Mouse (Mus musculus): ENCODE data around the gene Ccdc40. TPM values are rescaled to one million over a fixed set of nuclear protein-coding genes. Genes with fewer than 3 reads are reported as not detected.

Ccdc40 gene
- polyA plus RNA-seq, 1 experiment from 2014 or later: 16.5 TPM

DNA sequence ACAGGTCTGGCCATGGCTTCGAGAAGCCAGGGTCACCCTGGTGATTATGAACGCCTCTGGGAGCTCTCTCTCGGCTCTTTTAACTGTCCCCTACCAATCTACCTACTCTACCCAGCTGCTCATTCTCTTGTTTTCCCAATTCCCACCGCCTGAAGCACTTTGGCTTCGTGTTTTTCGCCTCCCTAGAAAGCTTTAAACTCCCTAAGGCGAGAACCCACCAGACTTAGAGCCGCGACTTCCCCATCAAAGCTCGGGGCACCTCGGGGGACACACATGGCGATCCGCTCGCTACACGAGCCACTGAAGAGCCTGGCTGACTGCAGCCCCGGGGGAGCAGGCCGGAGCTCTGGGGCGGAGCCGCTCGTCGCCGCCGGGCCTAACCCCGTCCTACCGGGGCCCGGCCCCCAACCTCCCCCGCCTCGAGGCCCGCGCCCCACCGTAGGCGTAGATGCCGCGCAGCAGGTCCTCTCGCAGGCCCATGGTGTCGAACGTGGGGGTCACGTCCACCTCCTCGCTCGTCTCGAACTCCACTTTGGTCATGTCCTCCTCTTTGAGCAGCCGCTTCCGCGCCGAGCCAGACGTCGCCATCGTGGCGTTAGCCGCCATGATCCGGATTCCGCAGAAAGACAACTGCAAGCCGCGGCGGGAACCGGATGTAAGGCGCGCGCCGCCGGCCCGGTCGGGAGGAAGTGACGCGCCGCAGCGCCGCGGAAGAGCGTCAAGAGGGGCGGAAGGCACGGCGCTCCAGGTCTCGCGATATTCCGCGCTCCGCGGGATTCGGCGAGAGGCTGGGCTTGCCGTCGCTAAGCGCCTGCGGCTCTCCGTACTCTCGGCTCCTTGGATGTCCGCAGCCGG lies 71.2 kb downstream of the Ccdc40 start, which contains the start of gene Eif4a3:
TSS of gene Eif4a3 (minus strand) at position 699 of the 855 bp plus-strand sequence.
- H3K4me3 ChIP-seq (ENCODE audit: low read depth, low read length): peak within 1 kb of the TSS; percentile 98
- peaks cover 21% of the 10 kb centered on the region for H3K36me3 ChIP-seq (ENCODE audit: control insufficient read depth, insufficient read depth, low read length)
- peaks cover 8% of the 10 kb centered on the region for H3K4me1 ChIP-seq (replicated peaks; ENCODE audit: control insufficient read depth, insufficient read depth, low read length)
- H3K4me2 ChIP-seq (replicated peaks; ENCODE audit: low read depth, low read length): peak within 1 kb of the TSS; percentile 84
- ATAC-seq (ENCODE audit: low FRiP score) (peak; percentile 96), DNase-seq (ENCODE audit: low spot score) (peak; percentile 100)
- WGBS: under 1% methylated on average over 86 of the region's 89 CpGs
- H3K27ac ChIP-seq (ENCODE audit: low read depth, low read length): peak within 1 kb of the TSS; percentile 96
- no peaks in the 10 kb centered on the region for H3K9me3 ChIP-seq (ENCODE audit: control insufficient read depth, low read length)
- peak within 1 kb of the TSS; percentile 97 for H3K9ac ChIP-seq (ENCODE audit: low read depth, low read length)
- H3K27me3 ChIP-seq (ENCODE audit: control insufficient read depth, insufficient read depth, low read length): no peaks in the 10 kb centered on the region

DNA sequence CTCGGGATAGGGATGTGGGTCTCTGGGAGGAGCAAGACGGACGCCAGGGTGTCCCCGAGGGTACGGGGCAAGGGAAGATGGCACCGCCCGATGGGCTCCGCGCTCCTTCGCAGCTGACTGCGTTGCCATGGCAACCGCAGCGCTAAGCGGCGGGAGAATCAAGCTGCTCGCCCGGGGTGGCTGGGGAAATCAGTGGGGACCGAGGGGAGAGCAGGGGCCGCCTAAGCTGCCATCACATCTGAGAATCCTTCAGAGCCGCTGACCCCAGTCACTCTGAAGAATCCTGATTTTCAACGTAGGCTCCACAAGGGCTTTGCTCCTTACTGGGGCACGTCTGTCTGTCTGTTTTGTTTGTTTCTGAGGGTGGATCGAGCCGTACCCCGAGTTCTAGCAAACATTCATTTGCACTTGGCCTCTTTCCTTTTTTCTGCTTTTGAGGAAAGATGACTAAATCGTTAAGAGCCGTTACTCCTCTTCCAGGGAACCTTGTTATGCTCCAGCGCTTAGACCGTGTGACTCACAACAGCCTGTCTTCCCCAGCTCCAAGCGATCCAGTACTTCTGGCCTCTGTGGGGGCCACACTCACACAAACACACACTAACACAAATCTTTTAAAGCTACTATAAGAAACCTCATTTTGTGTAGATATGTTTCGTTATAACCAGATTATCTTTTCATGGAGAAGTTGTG lies 72.0 kb downstream of the Ccdc40 start:
- Histone ChIP-seq H3K4me1 (replicated peaks; ENCODE audit: control insufficient read depth, insufficient read depth, low read length) (peaks cover 8% of the 10 kb centered on the region), H3K27ac (ENCODE audit: low read depth, low read length) (peak overlapping the region; percentile 96), H3K27me3 (ENCODE audit: control insufficient read depth, insufficient read depth, low read length) (peaks cover 3% of the 10 kb centered on the region; the same call in 1 of the 2 replicates), H3K9me3 (ENCODE audit: control insufficient read depth, low read length) (no peaks in the 10 kb centered on the region), H3K4me3 (ENCODE audit: low read depth, low read length) (peak overlapping the region; percentile 98), H3K4me2 (replicated peaks; ENCODE audit: low read depth, low read length) (peak overlapping the region; percentile 84), H3K36me3 (ENCODE audit: control insufficient read depth, insufficient read depth, low read length) (peaks cover 16% of the 10 kb centered on the region), H3K9ac (ENCODE audit: low read depth, low read length) (peak overlapping the region; percentile 97)
- DNase-seq (ENCODE audit: low spot score): no peak
- WGBS: 2% methylated on average over 30 of the region's 31 CpGs
- ATAC-seq (ENCODE audit: low FRiP score): no peak

DNA sequence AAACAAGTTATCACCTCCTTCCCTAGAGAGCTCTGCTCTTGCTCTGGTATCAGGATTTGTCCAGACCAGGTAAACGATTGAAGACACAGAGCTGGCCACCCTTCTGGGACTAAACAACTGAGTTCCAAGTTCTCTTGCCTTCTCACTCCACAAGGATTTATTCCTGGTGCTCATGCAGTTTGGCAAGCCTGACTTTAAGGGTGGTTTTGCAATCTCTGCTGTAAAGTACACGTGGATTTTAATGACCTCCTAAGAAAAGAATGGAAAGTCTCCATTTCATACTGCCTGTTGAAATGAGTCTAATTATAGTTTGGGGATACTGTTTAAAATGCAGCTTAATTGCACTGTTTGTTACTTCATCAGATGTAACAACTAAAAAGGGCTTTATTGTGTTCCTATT lies 72.6 kb downstream of the Ccdc40 start:
- H3K27ac ChIP-seq (ENCODE audit: low read depth, low read length): no peak overlapping the region; the same call in 1 of the 2 replicates
- no peak overlapping the region; the same call in 1 of the 2 replicates for H3K9ac ChIP-seq (ENCODE audit: low read depth, low read length)
- no peaks in the 10 kb centered on the region for H3K9me3 ChIP-seq (ENCODE audit: control insufficient read depth, low read length)
- DNase-seq (ENCODE audit: low spot score) (peak; percentile 12), ATAC-seq (ENCODE audit: low FRiP score) (no peak)
- peaks cover 12% of the 10 kb centered on the region for H3K36me3 ChIP-seq (ENCODE audit: control insufficient read depth, insufficient read depth, low read length)
- H3K4me2 ChIP-seq (replicated peaks; ENCODE audit: low read depth, low read length): peak overlapping the region; percentile 84
- H3K27me3 ChIP-seq (ENCODE audit: control insufficient read depth, insufficient read depth, low read length): peaks cover 3% of the 10 kb centered on the region; the same call in 1 of the 2 replicates
- H3K4me3 ChIP-seq (ENCODE audit: low read depth, low read length): peak overlapping the region; percentile 98; the same call in 1 of the 2 replicates
- peaks cover 8% of the 10 kb centered on the region for H3K4me1 ChIP-seq (replicated peaks; ENCODE audit: control insufficient read depth, insufficient read depth, low read length)
- 47% methylated on average over 2 of the region's 2 CpGs for WGBS

DNA sequence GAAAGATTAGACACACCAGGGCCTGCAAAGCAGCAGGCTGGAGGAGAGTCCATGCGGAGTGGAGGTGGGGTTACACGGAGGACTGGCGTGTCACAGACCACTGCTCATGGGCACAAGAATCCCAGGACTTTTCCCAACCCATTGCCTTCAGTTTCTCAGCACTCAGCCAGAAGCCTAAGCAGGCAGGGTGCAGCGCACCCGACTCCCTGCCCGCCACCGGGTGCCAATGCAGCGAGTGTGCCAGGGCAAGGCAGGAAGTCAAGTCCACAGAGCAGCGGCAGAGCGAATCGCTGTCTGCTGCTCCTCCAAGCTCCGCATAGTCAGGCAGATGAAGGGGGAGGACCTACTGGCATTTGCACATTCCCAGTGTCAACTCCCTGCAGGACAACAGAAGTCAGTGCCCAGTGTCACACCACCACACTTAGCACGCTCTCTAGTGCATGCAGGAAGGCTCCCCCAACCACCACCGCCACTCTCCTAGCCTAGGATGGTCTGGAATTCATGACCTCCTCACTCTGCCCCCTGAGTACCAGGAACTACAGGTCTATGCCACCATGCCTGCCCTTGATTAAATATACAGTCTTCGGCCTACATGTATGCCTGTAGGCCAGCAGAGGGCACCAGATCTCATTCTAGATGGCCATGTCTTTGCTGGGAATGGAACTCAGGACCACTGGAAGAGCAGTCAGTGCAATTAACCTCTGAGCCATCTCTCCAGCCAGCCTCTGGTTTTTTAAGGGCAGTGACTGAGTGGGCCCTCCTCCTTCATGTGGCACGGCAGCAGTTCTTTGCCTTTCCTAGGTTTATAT lies 76.7 kb downstream of the Ccdc40 start:
- WGBS: 48% methylated on average over 16 of the region's 16 CpGs
- no peak overlapping the region for H3K4me3 ChIP-seq (ENCODE audit: low read depth, low read length)
- no peak overlapping the region for H3K27ac ChIP-seq (ENCODE audit: low read depth, low read length)
- H3K9me3 ChIP-seq (ENCODE audit: control insufficient read depth, low read length): no peaks in the 10 kb centered on the region
- DNase-seq (ENCODE audit: low spot score) (peak; percentile 73), ATAC-seq (ENCODE audit: low FRiP score) (peak; percentile 10; the same call in 1 of the 2 replicates)
- H3K27me3 ChIP-seq (ENCODE audit: control insufficient read depth, insufficient read depth, low read length): peaks cover 3% of the 10 kb centered on the region; the same call in 1 of the 2 replicates
- no peaks in the 10 kb centered on the region for H3K4me1 ChIP-seq (replicated peaks; ENCODE audit: control insufficient read depth, insufficient read depth, low read length)
- no peak overlapping the region for H3K4me2 ChIP-seq (replicated peaks; ENCODE audit: low read depth, low read length)
- no peaks in the 10 kb centered on the region for H3K36me3 ChIP-seq (ENCODE audit: control insufficient read depth, insufficient read depth, low read length)
- H3K9ac ChIP-seq (ENCODE audit: low read depth, low read length): no peak overlapping the region

DNA sequence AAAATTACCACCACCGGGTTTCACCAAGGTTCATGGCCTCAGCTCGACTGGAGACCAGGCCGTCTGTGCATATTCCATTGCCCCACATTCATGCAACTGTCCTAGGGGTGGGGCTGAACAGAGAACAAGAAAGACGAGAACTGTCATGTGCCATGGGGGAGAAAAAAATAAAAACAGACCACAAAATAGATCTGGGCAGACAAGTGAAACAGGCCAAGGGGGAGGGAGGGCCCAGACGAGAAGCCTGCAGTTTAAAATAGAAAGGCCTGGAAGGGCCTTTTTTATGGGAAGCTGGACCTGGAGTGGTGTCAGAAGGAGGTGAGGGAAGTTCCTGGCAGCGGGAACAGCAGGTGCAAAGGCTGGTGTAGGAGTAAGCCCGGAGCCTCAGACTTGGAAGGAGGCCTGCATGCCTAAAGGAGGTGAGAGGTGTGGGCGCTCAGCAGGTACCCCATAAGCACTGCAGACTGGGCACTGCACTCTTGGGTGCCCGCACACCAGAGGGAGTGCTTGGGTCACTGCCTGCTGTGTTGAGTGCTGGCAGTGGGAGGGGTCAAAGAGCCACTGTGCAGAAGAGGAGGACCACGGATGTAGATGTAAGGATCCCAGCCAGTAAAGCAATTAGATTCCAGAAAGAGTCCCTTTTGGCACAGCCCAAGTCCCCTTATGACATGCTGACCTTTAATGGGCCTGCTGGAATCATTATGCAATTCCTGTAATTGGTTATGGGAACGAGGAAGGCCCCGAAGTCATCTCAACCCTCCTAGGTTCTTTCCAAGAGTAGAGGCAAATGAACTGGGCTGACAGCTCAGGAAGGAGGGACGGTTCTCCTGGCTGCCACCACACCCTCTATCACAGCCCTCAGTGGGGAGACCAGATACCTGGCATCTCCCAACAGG lies 78.6 kb downstream of the Ccdc40 start:
- no peaks in the 10 kb centered on the region for H3K9me3 ChIP-seq (ENCODE audit: control insufficient read depth, low read length)
- no peaks in the 10 kb centered on the region for H3K4me1 ChIP-seq (replicated peaks; ENCODE audit: control insufficient read depth, insufficient read depth, low read length)
- H3K4me3 ChIP-seq (ENCODE audit: low read depth, low read length): no peak overlapping the region
- no peak for ATAC-seq (ENCODE audit: low FRiP score)
- 62% methylated on average over 13 of the region's 13 CpGs for WGBS
- no peak overlapping the region for H3K4me2 ChIP-seq (replicated peaks; ENCODE audit: low read depth, low read length)
- H3K27me3 ChIP-seq (ENCODE audit: control insufficient read depth, insufficient read depth, low read length): peaks cover 3% of the 10 kb centered on the region; the same call in 1 of the 2 replicates
- H3K27ac ChIP-seq (ENCODE audit: low read depth, low read length): no peak overlapping the region
- no peaks in the 10 kb centered on the region for H3K36me3 ChIP-seq (ENCODE audit: control insufficient read depth, insufficient read depth, low read length)
- no peak overlapping the region for H3K9ac ChIP-seq (ENCODE audit: low read depth, low read length)
- no peak for DNase-seq (ENCODE audit: low spot score)

DNA sequence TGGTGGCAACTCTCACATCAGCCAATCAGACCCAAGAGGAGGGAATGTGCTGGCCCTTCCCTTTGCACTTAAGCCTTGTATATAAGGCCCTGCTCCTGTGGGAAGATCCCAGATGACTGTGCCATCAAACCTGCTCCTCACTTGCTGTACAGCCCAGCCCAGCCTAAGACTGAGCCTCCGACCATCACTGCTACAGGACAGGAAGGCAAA lies 79.2 kb downstream of the Ccdc40 start, which contains the start of gene Card14:
TSS of gene Card14 (plus strand) at position 111 of the 210 bp plus-strand sequence.
- Histone ChIP-seq H3K4me3 (ENCODE audit: low read depth, low read length) (no peak within 1 kb of the TSS), H3K9ac (ENCODE audit: low read depth, low read length) (no peak within 1 kb of the TSS), H3K27ac (ENCODE audit: low read depth, low read length) (no peak within 1 kb of the TSS), H3K9me3 (ENCODE audit: control insufficient read depth, low read length) (no peaks in the 10 kb centered on the region), H3K4me1 (replicated peaks; ENCODE audit: control insufficient read depth, insufficient read depth, low read length) (no peaks in the 10 kb centered on the region), H3K36me3 (ENCODE audit: control insufficient read depth, insufficient read depth, low read length) (no peaks in the 10 kb centered on the region), H3K4me2 (replicated peaks; ENCODE audit: low read depth, low read length) (no peak within 1 kb of the TSS), H3K27me3 (ENCODE audit: control insufficient read depth, insufficient read depth, low read length) (peaks cover 3% of the 10 kb centered on the region; the same call in 1 of the 2 replicates)
- 47% methylated on average over 1 of the region's 1 CpGs for WGBS
- no peak for DNase-seq (ENCODE audit: low spot score)
- no peak for ATAC-seq (ENCODE audit: low FRiP score)

DNA sequence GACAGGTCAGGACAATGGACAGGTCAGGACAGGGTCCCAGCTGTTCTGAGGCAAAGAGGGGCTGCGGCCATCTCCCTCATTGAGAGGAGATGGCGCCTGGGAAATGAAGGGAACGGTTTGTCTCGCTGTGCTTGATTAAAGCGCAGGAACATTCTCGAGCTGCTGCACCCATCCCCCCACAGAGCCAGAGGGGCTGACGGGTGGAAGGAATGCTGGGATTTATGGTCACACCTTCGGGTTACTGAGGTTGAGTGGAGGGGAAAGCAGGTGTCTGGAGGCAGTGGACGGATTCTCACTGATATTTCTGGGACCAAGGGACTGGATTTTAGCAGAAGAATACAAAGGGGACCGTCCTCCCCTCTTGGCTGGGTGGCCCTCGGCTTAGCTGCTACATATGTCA lies 79.5 kb downstream of the Ccdc40 start:
- H3K27ac ChIP-seq (ENCODE audit: low read depth, low read length): no peak overlapping the region
- no peak overlapping the region for H3K4me2 ChIP-seq (replicated peaks; ENCODE audit: low read depth, low read length)
- DNase-seq (ENCODE audit: low spot score) (peak; percentile 21), ATAC-seq (ENCODE audit: low FRiP score) (no peak)
- no peak overlapping the region for H3K4me3 ChIP-seq (ENCODE audit: low read depth, low read length)
- peaks cover 3% of the 10 kb centered on the region; the same call in 1 of the 2 replicates for H3K27me3 ChIP-seq (ENCODE audit: control insufficient read depth, insufficient read depth, low read length)
- no peaks in the 10 kb centered on the region for H3K9me3 ChIP-seq (ENCODE audit: control insufficient read depth, low read length)
- no peaks in the 10 kb centered on the region for H3K36me3 ChIP-seq (ENCODE audit: control insufficient read depth, insufficient read depth, low read length)
- WGBS: 36% methylated on average over 11 of the region's 11 CpGs
- no peaks in the 10 kb centered on the region for H3K4me1 ChIP-seq (replicated peaks; ENCODE audit: control insufficient read depth, insufficient read depth, low read length)
- H3K9ac ChIP-seq (ENCODE audit: low read depth, low read length): no peak overlapping the region

DNA sequence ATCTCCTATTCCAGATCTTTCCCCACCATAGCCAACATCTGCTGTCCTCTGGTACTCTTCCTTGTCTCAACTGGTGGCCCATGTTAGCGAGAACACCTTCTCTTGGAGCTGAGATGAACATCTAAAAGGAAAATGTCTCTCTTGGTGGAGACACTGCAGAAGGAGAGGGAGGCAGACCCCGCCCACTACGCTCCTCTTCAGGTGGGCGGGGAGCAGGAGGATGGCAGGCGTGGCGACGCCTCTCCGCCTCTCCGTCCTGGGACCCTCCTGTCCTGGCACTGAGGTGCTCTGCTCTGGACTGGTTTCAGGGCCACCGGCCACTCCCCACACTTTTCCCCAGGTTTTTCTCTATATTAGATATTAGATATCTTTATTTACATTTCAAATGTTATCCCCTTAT lies 82.2 kb downstream of the Ccdc40 start:
- no peak overlapping the region for H3K4me3 ChIP-seq (ENCODE audit: low read depth, low read length)
- no peak overlapping the region for H3K9ac ChIP-seq (ENCODE audit: low read depth, low read length)
- no peak overlapping the region for H3K4me2 ChIP-seq (replicated peaks; ENCODE audit: low read depth, low read length)
- H3K27ac ChIP-seq (ENCODE audit: low read depth, low read length): no peak overlapping the region
- no peaks in the 10 kb centered on the region for H3K27me3 ChIP-seq (ENCODE audit: control insufficient read depth, insufficient read depth, low read length)
- no peaks in the 10 kb centered on the region for H3K36me3 ChIP-seq (ENCODE audit: control insufficient read depth, insufficient read depth, low read length)
- no peaks in the 10 kb centered on the region for H3K4me1 ChIP-seq (replicated peaks; ENCODE audit: control insufficient read depth, insufficient read depth, low read length)
- ATAC-seq (ENCODE audit: low FRiP score) (no peak), DNase-seq (ENCODE audit: low spot score) (no peak)
- H3K9me3 ChIP-seq (ENCODE audit: control insufficient read depth, low read length): no peaks in the 10 kb centered on the region
- WGBS: 13% methylated on average over 10 of the region's 10 CpGs
